Mouse (Mus musculus) midbrain, embryonic 12.5 days (tissue): Measurements from ENCODE around the gene Cacna2d2. TPM values are rescaled to one million over a fixed set of nuclear protein-coding genes. Genes with fewer than 3 reads are reported as not detected.

ENCODE experiments used
- ATAC-seq: fragments of 200-750 bp; cut with Nextera tagmentation; 2 replicates; pipeline ENCODE4 v1.8.0; 2017; ENCODE audit warnings: low read depth, moderate TSS enrichment, moderate library complexity; ENCODE audit not compliant: low FRiP score
- H3K27ac ChIP-seq: fragments of 300-500 bp; sonication (generic); replicated peaks from 2 replicates; pipeline ENCODE4 v1.5.1; 2016; ENCODE audit warnings: mild to moderate bottlenecking
- H3K27me3 ChIP-seq: fragments of 300-500 bp; sonication (generic); 2 replicates; pipeline ENCODE4 v1.6.1; 2016; ENCODE audit warnings: mild to moderate bottlenecking
- H3K36me3 ChIP-seq: fragments of 300-500 bp; sonication (generic); 2 replicates; pipeline ENCODE4 v1.6.1; 2016
- H3K4me1 ChIP-seq: fragments of 300-500 bp; sonication (generic); 2 replicates; pipeline ENCODE4 v1.6.1; 2016
- H3K4me2 ChIP-seq: fragments of 300-500 bp; sonication (generic); replicated peaks from 2 replicates; pipeline ENCODE4 v1.6.1; 2016; ENCODE audit warnings: mild to moderate bottlenecking, moderate library complexity
- H3K4me3 ChIP-seq: fragments of 300-500 bp; sonication (generic); 2 replicates; pipeline ENCODE4 v1.5.1; 2016; ENCODE audit warnings: mild to moderate bottlenecking
- H3K9ac ChIP-seq: fragments of 300-500 bp; sonication (generic); replicated peaks from 2 replicates; pipeline ENCODE4 v1.6.1; 2016; ENCODE audit warnings: mild to moderate bottlenecking, moderate library complexity
- H3K9me3 ChIP-seq: fragments of 300-500 bp; sonication (generic); 2 replicates; pipeline ENCODE4 v1.6.1; 2016; ENCODE audit warnings: mild to moderate bottlenecking
- WGBS: fragments of 180-500 bp; shearing (Covaris S2); methylation state at CpG from one replicate; pipeline ENCODE4 v1.1.7; 2016; 5-methylcytosine and 5-hydroxymethylcytosine counted together
- polyA plus RNA-seq: library from polyadenylated mRNA; unstranded; fragments of >200 nt; fragmentation: Nextera tagmentation; extraction: Ambion mirVana; gene quantifications from 2 replicates; pipeline ENCODE4 v1.2.1, GENCODE M21; 2016

The Cacna2d2 gene
- polyA plus RNA-seq, 1 experiment from 2014 or later: 4.1 TPM

GRCm38 (mm10) chr9:107409449-107409848 lies 10.0 kb downstream of the Cacna2d2 start:
- no peaks in the 10 kb centered on the region for H3K36me3 ChIP-seq
- H3K4me3 ChIP-seq: no peak overlapping the region
- 80% methylated on average over 4 of the region's 4 CpGs for WGBS
- no peak overlapping the region for H3K4me2 ChIP-seq
- H3K4me1 ChIP-seq: peaks cover 5% of the 10 kb centered on the region; the same call in 1 of the 2 replicates
- no peak overlapping the region for H3K9ac ChIP-seq
- no peaks in the 10 kb centered on the region for H3K27me3 ChIP-seq
- no peak for ATAC-seq
- no peaks in the 10 kb centered on the region for H3K9me3 ChIP-seq
- H3K27ac ChIP-seq: no peak overlapping the region

DNA sequence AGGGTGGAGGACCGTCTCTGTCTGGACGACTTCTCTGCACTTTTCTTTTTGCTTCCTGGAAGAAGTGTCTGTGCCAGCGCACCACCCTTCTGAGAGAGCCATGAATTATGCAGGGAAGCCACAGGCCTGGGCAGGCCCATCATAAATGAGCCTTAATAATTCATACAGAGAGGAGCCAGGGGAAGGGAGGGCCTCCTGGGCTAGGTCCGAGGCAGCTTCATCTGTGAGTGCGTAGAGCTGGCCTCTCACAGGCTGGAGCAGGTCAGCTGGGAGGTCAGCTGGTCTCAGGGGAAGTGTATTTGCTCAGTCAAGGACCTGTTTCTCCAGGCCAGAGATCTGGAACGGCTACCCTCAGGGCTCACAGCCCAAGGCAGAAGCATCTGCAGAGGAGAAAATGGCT lies 17.7 kb downstream of the Cacna2d2 start:
- peak; percentile 30; the same call in 1 of the 2 replicates for ATAC-seq
- no peak overlapping the region; the same call in 1 of the 2 replicates for H3K27ac ChIP-seq
- no peaks in the 10 kb centered on the region for H3K9me3 ChIP-seq
- H3K4me1 ChIP-seq: peaks cover 24% of the 10 kb centered on the region; the same call in 1 of the 2 replicates
- peaks cover 4% of the 10 kb centered on the region; the same call in 1 of the 2 replicates for H3K27me3 ChIP-seq
- H3K4me2 ChIP-seq: no peak overlapping the region
- H3K36me3 ChIP-seq: no peaks in the 10 kb centered on the region
- WGBS: 56% methylated on average over 6 of the region's 6 CpGs
- no peak overlapping the region for H3K9ac ChIP-seq
- no peak overlapping the region for H3K4me3 ChIP-seq

- peaks cover 4% of the 10 kb centered on the region; the same call in 1 of the 2 replicates for H3K27me3 ChIP-seq
Observed at GRCm38 (mm10) chr9:107419491-107420244, 20.3 kb downstream of the Cacna2d2 start.

GRCm38 (mm10) chr9:107420898-107421297 lies 21.5 kb downstream of the Cacna2d2 start:
- peaks cover 41% of the 10 kb centered on the region for H3K4me1 ChIP-seq
- peaks cover 4% of the 10 kb centered on the region; the same call in 1 of the 2 replicates for H3K27me3 ChIP-seq
- no peaks in the 10 kb centered on the region for H3K36me3 ChIP-seq
- H3K4me2 ChIP-seq: no peak overlapping the region
- no peak overlapping the region for H3K4me3 ChIP-seq
- H3K9ac ChIP-seq: no peak overlapping the region
- ATAC-seq: no peak
- WGBS: 73% methylated on average over 5 of the region's 5 CpGs
- no peaks in the 10 kb centered on the region for H3K9me3 ChIP-seq
- no peak overlapping the region for H3K27ac ChIP-seq

More at GRCm38 (mm10) chr9:107419491-107420244, 20.3 kb downstream of the Cacna2d2 start:
- Histone ChIP-seq H3K4me1 (peaks cover 31% of the 10 kb centered on the region), H3K27ac (no peak overlapping the region), H3K9me3 (no peaks in the 10 kb centered on the region), H3K9ac (no peak overlapping the region), H3K4me2 (no peak overlapping the region), H3K4me3 (no peak overlapping the region), H3K36me3 (no peaks in the 10 kb centered on the region)
- ATAC-seq: no peak
- 87% methylated on average over 9 of the region's 9 CpGs for WGBS

GRCm38 (mm10) chr9:107422878-107423277 lies 23.5 kb downstream of the Cacna2d2 start:
- WGBS: 52% methylated on average over 2 of the region's 2 CpGs
- H3K4me1 ChIP-seq: peaks cover 39% of the 10 kb centered on the region
- no peaks in the 10 kb centered on the region for H3K36me3 ChIP-seq

DNA sequence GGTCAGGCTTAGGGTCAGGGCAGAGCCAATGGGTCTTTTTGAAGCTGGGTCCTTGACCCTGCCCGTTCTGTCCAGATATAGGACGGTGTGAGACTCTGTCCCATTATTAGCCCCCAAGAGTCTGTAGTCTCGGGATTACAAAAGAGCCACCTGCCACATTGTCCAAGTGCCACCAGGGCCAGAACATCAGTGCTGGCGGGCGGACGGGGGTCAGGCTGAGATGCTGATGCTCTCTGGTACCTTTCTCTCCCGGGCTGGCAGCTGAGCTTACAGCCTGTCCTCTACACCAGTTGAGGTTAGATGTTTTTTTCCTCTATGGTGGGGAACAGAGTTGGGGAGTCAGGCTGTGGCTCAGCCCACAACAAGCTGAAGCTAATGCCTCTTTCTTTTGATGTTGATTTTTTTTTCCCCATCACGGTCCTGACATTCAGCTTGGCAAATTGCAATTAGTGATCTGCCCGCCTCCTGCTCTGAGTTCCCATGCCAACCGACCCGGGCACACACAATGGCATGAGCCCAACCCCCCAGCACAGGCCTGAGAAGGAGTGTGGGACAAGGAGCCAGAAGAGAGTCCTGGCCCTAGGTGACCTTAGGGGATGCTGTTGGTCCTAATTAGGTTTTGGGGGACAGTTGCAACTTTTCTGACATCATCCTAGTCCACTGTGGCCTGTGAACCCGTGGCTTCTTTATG lies 25.2 kb downstream of the Cacna2d2 start:
- WGBS: 46% methylated on average over 12 of the region's 12 CpGs
- peaks cover 57% of the 10 kb centered on the region for H3K4me1 ChIP-seq
- no peak overlapping the region for H3K27ac ChIP-seq
- 0 out of 2 replicates have a peak overlapping the region, but pooled peaks have one; percentile 31 for H3K9ac ChIP-seq
- no peak for ATAC-seq
- H3K4me3 ChIP-seq: no peak overlapping the region
- H3K9me3 ChIP-seq: no peaks in the 10 kb centered on the region
- H3K36me3 ChIP-seq: no peaks in the 10 kb centered on the region
- peaks cover 9% of the 10 kb centered on the region; the same call in 1 of the 2 replicates for H3K27me3 ChIP-seq
- no peak overlapping the region for H3K4me2 ChIP-seq

More at GRCm38 (mm10) chr9:107422878-107423277, 23.5 kb downstream of the Cacna2d2 start:
- no peak for ATAC-seq
- Histone ChIP-seq H3K27me3 (peaks cover 6% of the 10 kb centered on the region; the same call in 1 of the 2 replicates), H3K4me2 (no peak overlapping the region), H3K9ac (no peak overlapping the region), H3K27ac (no peak overlapping the region), H3K9me3 (no peaks in the 10 kb centered on the region), H3K4me3 (no peak overlapping the region)

- no peak overlapping the region for H3K4me3 ChIP-seq
- no peak overlapping the region for H3K4me2 ChIP-seq
- ATAC-seq: no peak
Observed at GRCm38 (mm10) chr9:107427876-107428275, 28.5 kb downstream of the Cacna2d2 start.

GRCm38 (mm10) chr9:107428451-107429186 lies 29.2 kb downstream of the Cacna2d2 start:
- Histone ChIP-seq H3K27me3 (peaks cover 5% of the 10 kb centered on the region; the same call in 1 of the 2 replicates), H3K4me2 (no peak overlapping the region), H3K9me3 (no peaks in the 10 kb centered on the region), H3K27ac (no peak overlapping the region; the same call in 1 of the 2 replicates), H3K9ac (no peak overlapping the region), H3K36me3 (no peaks in the 10 kb centered on the region), H3K4me3 (no peak overlapping the region), H3K4me1 (peaks cover 62% of the 10 kb centered on the region)
- 54% methylated on average over 5 of the region's 5 CpGs for WGBS
- ATAC-seq: peak; percentile 48

More at GRCm38 (mm10) chr9:107427876-107428275, 28.5 kb downstream of the Cacna2d2 start:
- Histone ChIP-seq H3K36me3 (no peaks in the 10 kb centered on the region), H3K4me1 (peaks cover 59% of the 10 kb centered on the region), H3K9me3 (no peaks in the 10 kb centered on the region), H3K9ac (no peak overlapping the region), H3K27me3 (peaks cover 5% of the 10 kb centered on the region; the same call in 1 of the 2 replicates), H3K27ac (no peak overlapping the region)
- 88% methylated on average over 7 of the region's 7 CpGs for WGBS

- no peak for ATAC-seq
Observed at GRCm38 (mm10) chr9:107430445-107430844, 31.0 kb downstream of the Cacna2d2 start.

GRCm38 (mm10) chr9:107432546-107432945 lies 33.1 kb downstream of the Cacna2d2 start:
- Histone ChIP-seq H3K27ac (no peak overlapping the region), H3K4me2 (no peak overlapping the region), H3K27me3 (peaks cover 5% of the 10 kb centered on the region), H3K36me3 (no peaks in the 10 kb centered on the region), H3K4me1 (peaks cover 68% of the 10 kb centered on the region), H3K9me3 (no peaks in the 10 kb centered on the region), H3K9ac (no peak overlapping the region), H3K4me3 (no peak overlapping the region)
- 60% methylated on average over 3 of the region's 3 CpGs for WGBS
- ATAC-seq: no peak

More at GRCm38 (mm10) chr9:107430445-107430844, 31.0 kb downstream of the Cacna2d2 start:
- no peak overlapping the region; the same call in 1 of the 2 replicates for H3K27ac ChIP-seq
- no peaks in the 10 kb centered on the region for H3K9me3 ChIP-seq
- H3K36me3 ChIP-seq: no peaks in the 10 kb centered on the region
- no peak overlapping the region for H3K9ac ChIP-seq
- H3K4me1 ChIP-seq: peaks cover 66% of the 10 kb centered on the region
- H3K4me3 ChIP-seq: no peak overlapping the region
- no peak overlapping the region for H3K4me2 ChIP-seq
- peaks cover 5% of the 10 kb centered on the region for H3K27me3 ChIP-seq
- WGBS: 70% methylated on average over 12 of the region's 12 CpGs

GRCm38 (mm10) chr9:107434851-107435250 lies 35.4 kb downstream of the Cacna2d2 start:
- Histone ChIP-seq H3K4me1 (peaks cover 53% of the 10 kb centered on the region), H3K36me3 (no peaks in the 10 kb centered on the region), H3K4me2 (no peak overlapping the region), H3K27me3 (no peaks in the 10 kb centered on the region; the same call in none of the 2 replicates), H3K27ac (peak overlapping the region; percentile 78), H3K9ac (no peak overlapping the region), H3K9me3 (no peaks in the 10 kb centered on the region), H3K4me3 (no peak overlapping the region)
- ATAC-seq: peak; percentile 66
- WGBS: 29% methylated on average over 6 of the region's 6 CpGs
